Mouse (Mus musculus) hindbrain, postnatal 0 days (tissue): ENCODE measurements around the gene Rpgrip1l. TPM values are rescaled to one million over a fixed set of nuclear protein-coding genes. Genes with fewer than 3 reads are reported as not detected.
A peak's percentile ranks its signal among the peaks of the same experiment; 100 is the strongest.

ENCODE experiments used
- ATAC-seq: fragments of 200-750 bp; cut with Nextera tagmentation; 2 replicates; pipeline ENCODE4 v1.8.0; 2017; ENCODE audit warnings: mild to moderate bottlenecking, moderate TSS enrichment, moderate library complexity
- DNase-seq: peaks from one replicate; pipeline ENCODE4 v3.0.0-alpha.2; 2015; ENCODE audit warnings: low spot score
- H3K27ac ChIP-seq: fragments of 300-500 bp; sonication (generic); 2 replicates; pipeline ENCODE4 v1.5.1; 2014; ENCODE audit warnings: mild to moderate bottlenecking
- H3K27me3 ChIP-seq: fragments of 300-500 bp; sonication (generic); 2 replicates; pipeline ENCODE4 v1.6.1; 2014; ENCODE audit warnings: low read length, mixed read lengths; ENCODE audit not compliant: insufficient read depth
- H3K36me3 ChIP-seq: fragments of 300-500 bp; sonication (generic); 2 replicates; pipeline ENCODE4 v1.6.1; 2014; ENCODE audit warnings: low read length, mixed read lengths; ENCODE audit not compliant: insufficient read depth
- H3K4me1 ChIP-seq: fragments of 300-500 bp; sonication (generic); 2 replicates; pipeline ENCODE4 v1.6.1; 2014; ENCODE audit warnings: antibody characterized with exemption, low read length, mixed read lengths; ENCODE audit not compliant: insufficient read depth
- H3K4me2 ChIP-seq: fragments of 300-500 bp; sonication (generic); 2 replicates; pipeline ENCODE4 v1.6.1; 2014; ENCODE audit warnings: low read depth, mild to moderate bottlenecking, low read length, moderate library complexity, mixed read lengths
- H3K4me3 ChIP-seq: fragments of 300-500 bp; sonication (generic); 2 replicates; pipeline ENCODE4 v1.5.1; 2014; ENCODE audit warnings: low read length
- H3K9ac ChIP-seq: fragments of 300-500 bp; sonication (generic); replicated peaks from 2 replicates; pipeline ENCODE4 v1.6.1; 2014; ENCODE audit warnings: mild to moderate bottlenecking, low read length, moderate library complexity, mixed read lengths
- H3K9me3 ChIP-seq: fragments of 300-500 bp; sonication (generic); 2 replicates; pipeline ENCODE4 v1.6.1; 2016; ENCODE audit warnings: low read length, mixed read lengths
- CTCF ChIP-seq: IDR thresholded peaks from 2 replicates; pipeline ENCODE4 v1.5.1; 2016; ENCODE audit warnings: antibody characterized with exemption, control low read depth, low read depth
- WGBS: fragments of 180-500 bp; shearing (Covaris S2); extraction: QIAGEN DNeasy Blood & Tissue Kit; methylation state at CpG from one replicate; pipeline ENCODE4 v1.1.7; 2014; 5-methylcytosine and 5-hydroxymethylcytosine counted together
- polyA plus RNA-seq: library from polyadenylated mRNA; unstranded; fragments of >200 nt; fragmentation: Nextera tagmentation; extraction: Ambion mirVana; gene quantifications from 2 replicates; pipeline ENCODE4 v1.2.1, GENCODE M21; 2015
- total RNA-seq: library from RNA; depleted of rRNA; stranded (reverse); fragments of >200 nt; gene quantifications from 2 replicates; pipeline ENCODE4 v1.2.3, GENCODE M21; 2014; rRNA removed

Gene Rpgrip1l
- total RNA-seq, result 5.5 and 6.8 TPM in 2 replicates
- 12.1 and 12.7 TPM in 2 replicates for polyA plus RNA-seq

DNA sequence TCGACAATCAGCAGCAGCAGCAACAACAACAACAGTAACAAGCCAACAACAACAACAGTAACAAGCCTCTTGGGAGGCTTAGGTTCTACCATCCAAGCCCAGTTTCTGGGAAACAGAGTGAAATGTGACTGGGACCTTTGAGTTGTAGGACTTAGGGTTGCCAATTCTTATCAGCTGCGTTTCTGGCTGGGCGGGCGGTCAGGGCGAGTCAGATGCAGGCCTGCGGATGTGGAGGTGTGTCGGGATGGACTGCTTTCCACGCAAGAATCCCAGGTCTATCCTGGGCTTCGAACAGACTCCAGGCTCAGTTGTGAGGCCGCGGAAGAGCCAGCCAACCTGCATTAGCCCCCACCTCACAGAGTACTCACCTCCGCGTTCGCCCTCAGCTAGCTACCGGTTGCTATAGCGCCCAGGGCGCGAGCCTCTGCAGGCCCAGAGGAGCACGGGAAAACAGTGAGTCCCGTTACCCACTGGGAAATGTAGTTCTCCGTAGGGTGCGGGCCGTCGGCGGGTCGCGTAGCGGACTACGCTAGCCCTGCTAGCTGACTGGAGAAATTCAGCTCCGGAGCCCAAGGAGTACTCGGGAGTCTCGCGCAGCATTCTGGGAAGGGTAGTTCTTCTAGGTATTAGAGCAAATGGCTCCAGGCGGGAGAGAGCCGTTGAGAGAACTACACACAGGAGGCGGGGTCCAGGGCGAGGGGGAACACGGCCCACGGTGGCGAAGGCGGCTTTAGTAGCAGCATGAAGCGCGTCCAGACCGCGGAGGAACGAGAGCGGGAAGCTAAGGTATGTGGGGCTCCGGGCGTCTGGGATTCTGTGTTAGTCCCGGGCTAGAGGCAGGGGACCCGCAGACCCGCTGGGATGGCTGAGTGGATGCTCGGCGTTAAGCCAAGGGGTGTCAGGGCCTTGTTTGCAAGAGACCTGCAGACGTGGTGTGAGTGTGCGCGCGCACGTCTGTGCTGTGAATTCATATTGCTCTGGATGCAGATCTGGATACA is at the start of gene Rpgrip1l, which contains the start of gene Fto:
Gene Rpgrip1l (minus strand): TSS at position 428 of the 998 bp plus-strand sequence.
Gene Fto (plus strand): TSS at position 691 of the 998 bp plus-strand sequence.
- Histone ChIP-seq H3K4me3 (peak within 1 kb of the TSS; percentile 77), H3K9ac (peak within 1 kb of the TSS; percentile 80), H3K4me1 (peaks cover 18% of the 10 kb centered on the region), H3K27me3 (no peaks in the 10 kb centered on the region), H3K36me3 (no peaks in the 10 kb centered on the region), H3K27ac (peak within 1 kb of the TSS; percentile 90), H3K4me2 (peak within 1 kb of the TSS; percentile 78), H3K9me3 (no peaks in the 10 kb centered on the region)
- ATAC-seq, result peak; percentile 100
- WGBS, result 1% methylated on average over 59 of the region's 59 CpGs
- peak; percentile 100 for DNase-seq
- TF ChIP-seq CTCF, result peak; percentile 19; the same call in 1 of the 2 replicates

- DNase-seq (no peak), ATAC-seq (no peak)
- Histone ChIP-seq H3K27me3 (no peaks in the 10 kb centered on the region), H3K4me3 (no peak overlapping the region), H3K9me3 (no peaks in the 10 kb centered on the region), H3K27ac (no peak overlapping the region), H3K4me1 (peaks cover 17% of the 10 kb centered on the region), H3K36me3 (no peaks in the 10 kb centered on the region), H3K9ac (no peak overlapping the region), H3K4me2 (no peak overlapping the region)
- TF ChIP-seq CTCF, result no peak
- 91% methylated on average over 10 of the region's 10 CpGs for WGBS
Measured at GRCm38 (mm10) chr8:91360644-91361357, 47.7 kb upstream of the Rpgrip1l start.

GRCm38 (mm10) chr8:91359511-91359910 is 46.4 kb upstream of the Rpgrip1l start:
- Histone ChIP-seq H3K4me3 (no peak overlapping the region), H3K4me2 (no peak overlapping the region), H3K36me3 (no peaks in the 10 kb centered on the region), H3K4me1 (peaks cover 19% of the 10 kb centered on the region), H3K27me3 (no peaks in the 10 kb centered on the region), H3K9ac (no peak overlapping the region), H3K9me3 (no peaks in the 10 kb centered on the region), H3K27ac (no peak overlapping the region)
- DNase-seq, result no peak
- ATAC-seq, result no peak
- 74% methylated on average over 9 of the region's 9 CpGs for WGBS
- no peak for TF ChIP-seq CTCF

GRCm38 (mm10) chr8:91358016-91358415 is 45.0 kb upstream of the Rpgrip1l start:
- H3K27me3 ChIP-seq, result no peaks in the 10 kb centered on the region
- no peak overlapping the region for H3K4me3 ChIP-seq
- TF ChIP-seq CTCF, result no peak
- H3K9me3 ChIP-seq, result no peaks in the 10 kb centered on the region
- H3K36me3 ChIP-seq, result no peaks in the 10 kb centered on the region
- no peak for ATAC-seq
- H3K4me2 ChIP-seq, result no peak overlapping the region
- H3K9ac ChIP-seq, result no peak overlapping the region
- no peak overlapping the region for H3K27ac ChIP-seq
- peaks cover 10% of the 10 kb centered on the region; the same call in 1 of the 2 replicates for H3K4me1 ChIP-seq
- WGBS, result 82% methylated on average over 5 of the region's 5 CpGs
- no peak for DNase-seq

DNA sequence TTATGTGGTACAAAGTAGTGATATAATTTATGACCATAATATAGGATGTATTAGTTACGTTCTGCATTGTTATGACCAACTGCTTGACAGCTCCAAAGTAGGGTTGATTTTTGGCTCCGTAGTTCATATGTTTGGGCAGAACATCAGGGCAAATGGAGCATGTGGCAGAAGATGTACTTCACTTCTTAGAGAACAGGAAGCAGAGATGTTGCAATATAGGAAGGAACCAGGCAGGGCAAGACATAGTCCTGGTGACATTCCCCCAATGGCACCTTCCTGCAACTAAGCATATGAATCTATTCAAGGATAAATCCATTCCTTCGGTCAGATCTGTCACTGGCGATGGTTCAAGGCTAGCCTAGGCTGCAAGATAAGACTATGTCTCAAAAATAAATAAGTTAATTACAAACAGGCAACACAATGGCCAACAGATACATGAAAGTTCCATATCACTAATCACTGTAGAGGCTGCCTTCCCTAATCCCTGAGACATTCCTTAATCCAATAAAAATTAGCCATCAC is 44.5 kb upstream of the Rpgrip1l start:
- DNase-seq (no peak), ATAC-seq (no peak)
- 95% methylated on average over 4 of the region's 4 CpGs for WGBS

More for the DNA sequence above, 44.5 kb upstream of the Rpgrip1l start:
- H3K27ac ChIP-seq, result no peak overlapping the region
- H3K9me3 ChIP-seq, result no peaks in the 10 kb centered on the region
- H3K4me1 ChIP-seq, result peaks cover 10% of the 10 kb centered on the region; the same call in 1 of the 2 replicates
- no peaks in the 10 kb centered on the region for H3K36me3 ChIP-seq
- no peak overlapping the region for H3K9ac ChIP-seq
- no peaks in the 10 kb centered on the region for H3K27me3 ChIP-seq
- H3K4me2 ChIP-seq, result no peak overlapping the region
- no peak overlapping the region for H3K4me3 ChIP-seq
- TF ChIP-seq CTCF, result no peak
